Mouse (Mus musculus): ENCODE measurements around the gene Hdac1.
"Not testable (repeated sequence)": the region's sequence is repeated elsewhere in the genome, so short reads cannot be mapped to it uniquely, and the experiment has no call there.

Hdac1 gene

GRCm38 (mm10) chr4:129557256-129557808, 14.8 kb upstream of the Hdac1 start:
- DNase-seq = no peak

- DNase-seq = peak; percentile 70 to 82
Measured at GRCm38 (mm10) chr4:129556532-129557223, 14.2 kb upstream of the Hdac1 start.

DNA sequence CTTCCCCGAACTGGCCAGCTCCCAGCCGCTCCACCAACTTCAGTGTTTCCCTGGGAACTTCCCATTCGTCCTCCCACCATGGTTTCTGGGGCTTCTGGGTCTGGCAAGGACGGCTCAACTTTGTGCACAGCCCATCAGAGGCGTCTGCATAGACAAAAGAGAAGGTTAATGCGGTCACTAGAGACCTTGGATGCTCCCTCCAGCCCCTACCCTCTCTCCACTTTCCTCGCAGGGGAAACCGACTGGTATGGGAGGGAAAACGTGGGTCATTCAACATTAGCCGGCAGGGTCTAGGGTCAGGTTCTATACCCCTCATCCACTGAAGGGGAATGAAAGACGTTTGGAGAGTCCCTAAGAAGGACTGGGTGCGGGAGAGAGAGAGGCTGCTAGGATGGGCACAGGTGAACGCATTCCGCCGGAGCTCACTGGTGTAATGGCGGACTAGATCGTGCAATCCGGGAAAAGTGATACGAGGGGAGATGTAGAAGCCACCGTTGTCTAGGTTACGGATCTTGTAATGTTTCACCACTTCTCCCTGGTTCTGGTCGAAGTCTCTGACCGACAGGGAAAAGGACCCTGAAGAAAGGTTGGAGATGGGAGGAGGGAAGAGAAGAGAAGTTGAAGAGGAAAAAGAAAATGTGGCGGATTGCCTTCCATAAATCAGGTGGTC, 13.5 kb upstream of the Hdac1 start:
- DNase-seq = no peak

- DNase-seq = peak; percentile 62 to 63
Measured at GRCm38 (mm10) chr4:129555421-129555861, 12.9 kb upstream of the Hdac1 start.

GRCm38 (mm10) chr4:129554512-129554911, 12.0 kb upstream of the Hdac1 start:
- not testable (repeated sequence) for DNase-seq

- DNase-seq = no peak
Measured at GRCm38 (mm10) chr4:129550295-129550694, 7.8 kb upstream of the Hdac1 start.

- DNase-seq = no peak
Measured at GRCm38 (mm10) chr4:129549306-129549705, 6.8 kb upstream of the Hdac1 start.

DNA sequence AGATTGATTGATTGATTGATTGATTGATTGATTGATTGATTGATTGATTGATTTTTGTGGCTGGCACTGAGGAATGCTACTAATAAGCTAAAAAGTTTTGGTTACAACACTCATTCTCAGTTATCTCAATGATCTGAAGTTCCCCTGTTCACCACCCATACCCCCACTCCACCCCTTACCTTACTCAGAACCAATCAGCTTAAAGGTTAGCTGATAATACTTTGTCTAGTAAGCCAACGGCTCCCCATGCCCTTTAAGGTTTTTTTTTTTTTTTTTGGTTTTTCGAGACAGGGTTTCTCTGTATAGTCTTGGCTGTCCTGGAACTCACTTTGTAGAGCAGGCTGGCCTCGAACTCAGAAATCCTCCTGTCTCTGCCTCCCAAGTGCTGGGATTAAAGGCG, 5.1 kb upstream of the Hdac1 start:
- DNase-seq = not testable (repeated sequence)

DNA sequence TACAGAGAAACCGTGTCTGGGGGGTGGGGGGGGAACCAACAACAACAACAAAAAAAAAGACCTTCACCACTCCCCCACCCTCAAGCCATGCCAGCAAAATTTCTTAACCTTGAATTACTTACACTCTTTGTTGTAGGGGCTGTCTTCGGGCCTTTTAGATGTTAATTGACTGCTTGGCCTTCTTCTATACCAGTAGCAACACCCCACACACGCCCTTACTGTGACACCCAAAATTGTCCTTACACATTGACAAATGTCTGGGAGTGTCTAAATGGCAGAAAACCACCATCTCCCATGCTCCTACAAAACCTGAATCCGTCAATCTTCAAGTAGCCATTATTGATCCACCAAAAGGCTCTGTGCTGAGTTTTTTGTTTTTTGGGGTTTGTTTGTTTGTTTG, 1.6 kb upstream of the Hdac1 start:
- no peak for DNase-seq

DNA sequence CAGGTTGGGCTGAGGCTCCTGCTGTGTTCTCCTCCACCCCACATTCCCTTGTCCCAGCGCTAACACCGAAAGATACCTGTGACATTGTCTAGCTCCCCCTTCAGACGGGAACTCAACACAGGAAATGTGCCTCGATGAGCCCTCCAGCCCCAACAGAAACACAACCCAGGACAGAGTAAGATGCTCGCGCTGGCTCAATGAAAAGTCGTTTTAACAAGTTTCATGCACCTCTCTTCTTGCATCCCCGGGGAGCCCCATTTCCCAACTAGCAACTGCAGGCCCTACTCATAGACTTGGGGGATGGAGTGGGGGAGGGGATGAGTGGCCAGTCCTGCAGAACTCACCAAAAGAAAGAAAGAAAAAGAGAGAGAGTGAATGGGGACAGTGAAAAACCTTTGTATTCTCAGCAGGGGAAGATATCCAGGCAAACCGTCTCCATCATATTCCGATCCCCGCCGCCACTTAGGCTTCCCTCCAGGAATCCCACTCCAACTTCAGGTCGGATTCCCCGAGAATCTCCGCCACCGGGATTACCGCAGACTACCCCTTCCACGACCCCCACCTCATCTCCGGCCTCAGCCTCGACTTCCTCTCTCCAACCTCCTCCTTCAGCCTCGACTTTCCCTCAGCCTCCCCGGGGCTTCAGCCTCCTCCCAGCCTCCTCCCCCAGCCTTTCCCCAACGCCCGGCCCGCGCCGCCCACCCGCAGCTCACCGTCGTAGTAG, 483 bp downstream of the Hdac1 start:
- DNase-seq = peak; percentile 16 to 26

- peak; percentile 10 to 14 for DNase-seq
Measured at GRCm38 (mm10) chr4:129540012-129540411, 2.5 kb downstream of the Hdac1 start.

- not testable (repeated sequence) for DNase-seq
Measured at GRCm38 (mm10) chr4:129528901-129529300, 13.6 kb downstream of the Hdac1 start.

- no peak for DNase-seq
Measured at GRCm38 (mm10) chr4:129525889-129526288, 16.6 kb downstream of the Hdac1 start.

- DNase-seq = no peak
Measured at GRCm38 (mm10) chr4:129525338-129525737, 17.2 kb downstream of the Hdac1 start.

GRCm38 (mm10) chr4:129518519-129518918, 24.0 kb downstream of the Hdac1 start:
- no peak for DNase-seq

DNA sequence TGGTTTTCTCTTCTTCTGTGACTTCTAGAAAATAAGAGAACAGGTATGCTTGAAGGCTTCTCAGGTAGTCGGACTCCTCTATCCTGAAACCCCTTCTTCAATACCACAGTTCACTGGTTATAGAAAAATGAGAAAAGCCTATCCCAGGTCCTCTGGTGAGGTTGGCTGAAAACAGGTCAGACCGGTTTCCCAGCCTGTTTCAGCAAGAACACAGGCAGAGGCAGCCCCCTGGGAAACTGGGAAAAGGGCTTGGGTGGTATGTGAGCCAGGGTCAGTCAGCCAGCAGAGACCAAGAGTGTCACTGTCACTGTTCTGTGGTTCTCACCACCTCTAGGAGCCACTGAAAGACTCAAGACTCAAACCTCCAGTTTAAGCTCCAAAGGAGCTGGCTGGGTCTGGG, 25.6 kb downstream of the Hdac1 start:
- DNase-seq = no peak

DNA sequence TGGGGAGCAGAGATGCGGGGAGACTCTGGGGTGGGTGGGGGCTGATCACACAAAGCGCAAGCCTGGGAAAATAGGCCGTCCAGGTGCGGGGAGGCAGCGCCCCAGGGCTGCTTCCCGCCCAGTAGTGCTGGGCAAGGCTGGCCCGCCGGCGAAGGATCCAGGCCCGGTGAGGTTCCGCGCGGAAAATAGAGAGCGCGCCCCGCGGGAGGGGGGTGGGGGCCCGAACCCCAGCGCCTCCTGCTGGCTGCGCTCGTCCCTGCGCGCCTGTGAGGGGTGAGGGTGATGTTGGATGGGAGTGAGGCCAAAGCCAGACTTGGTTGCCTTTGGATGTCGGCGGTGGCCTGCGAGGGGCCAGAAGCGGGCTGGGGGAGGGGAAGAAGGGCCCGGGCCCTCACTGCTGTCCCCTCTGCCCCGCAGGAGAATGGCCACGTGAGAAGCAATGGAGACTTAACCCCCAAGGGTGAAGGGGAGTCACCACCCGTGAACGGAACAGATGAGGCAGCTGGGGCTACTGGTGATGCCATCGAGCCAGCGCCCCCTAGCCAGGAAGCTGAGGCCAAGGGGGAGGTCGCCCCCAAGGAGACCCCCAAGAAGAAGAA, 28.1 kb downstream of the Hdac1 start:
- no peak for DNase-seq

- DNase-seq = no peak
Measured at GRCm38 (mm10) chr4:129513891-129514290, 28.6 kb downstream of the Hdac1 start.

- peak; percentile 16 to 32 for DNase-seq
Measured at GRCm38 (mm10) chr4:129513086-129513767, 29.3 kb downstream of the Hdac1 start, which contains the start of gene Marcksl1. Gene Marcksl1, plus strand, starts transcription at chr4:129513581.

- no peak for DNase-seq
Measured at GRCm38 (mm10) chr4:129511413-129512096, 31.0 kb downstream of the Hdac1 start.

- DNase-seq = no peak
Measured at GRCm38 (mm10) chr4:129510723-129511412, 31.6 kb downstream of the Hdac1 start.

Measured in cerebellum, postnatal 36 days (tissue).